Mouse (Mus musculus) adrenal gland, postnatal 14 days (tissue): ENCODE results near the gene Aspdh. TPM values are rescaled to one million over a fixed set of nuclear protein-coding genes. Genes with fewer than 3 reads are reported as not detected.
A peak's percentile ranks its signal among the peaks of the same experiment; 100 is the strongest.

Source experiments
- DNase-seq: peaks from one replicate; pipeline ENCODE4 v3.0.0; 2021; ENCODE audit warnings: mixed read lengths
- total RNA-seq: library from RNA; stranded (reverse); gene quantifications from 2 replicates; pipeline ENCODE4 v1.2.3, GENCODE M21; 2021

Aspdh gene
- total RNA-seq, 1 experiment from 2014 or later = 13.0 TPM

- DNase-seq = no peak
Observed at GRCm38 (mm10) chr7:44471880-44472557, 6.8 kb downstream of the Aspdh start.

- DNase-seq = no peak
Observed at GRCm38 (mm10) chr7:44472558-44472885, 7.3 kb downstream of the Aspdh start.

- no peak for DNase-seq
Observed at GRCm38 (mm10) chr7:44472961-44473646, 7.9 kb downstream of the Aspdh start.

GRCm38 (mm10) chr7:44474419-44474818 is 9.2 kb downstream of the Aspdh start:
- no peak for DNase-seq

GRCm38 (mm10) chr7:44475046-44475614 is 9.9 kb downstream of the Aspdh start:
- no peak for DNase-seq

GRCm38 (mm10) chr7:44482836-44483435 is 17.7 kb downstream of the Aspdh start:
- DNase-seq = no peak

- DNase-seq = no peak
Observed at GRCm38 (mm10) chr7:44484109-44484508, 18.9 kb downstream of the Aspdh start.

- peak; percentile 78 for DNase-seq
Observed at GRCm38 (mm10) chr7:44484841-44485571, 19.8 kb downstream of the Aspdh start.

- DNase-seq = no peak
Observed at GRCm38 (mm10) chr7:44485572-44486195, 20.5 kb downstream of the Aspdh start.

- DNase-seq = no peak
Observed at GRCm38 (mm10) chr7:44486927-44487575, 21.9 kb downstream of the Aspdh start.

- no peak for DNase-seq
Observed at GRCm38 (mm10) chr7:44487936-44488335, 22.7 kb downstream of the Aspdh start.

GRCm38 (mm10) chr7:44488545-44488944 is 23.4 kb downstream of the Aspdh start:
- DNase-seq = no peak

GRCm38 (mm10) chr7:44490281-44490680 is 25.1 kb downstream of the Aspdh start:
- DNase-seq = no peak

GRCm38 (mm10) chr7:44491391-44491790 is 26.2 kb downstream of the Aspdh start:
- DNase-seq = no peak

GRCm38 (mm10) chr7:44492166-44492826 is 27.1 kb downstream of the Aspdh start:
- no peak for DNase-seq

GRCm38 (mm10) chr7:44494681-44495080 is 29.5 kb downstream of the Aspdh start:
- DNase-seq = no peak

- DNase-seq = no peak
Observed at GRCm38 (mm10) chr7:44495086-44495485, 29.9 kb downstream of the Aspdh start.

- DNase-seq = peak; percentile 99
Observed at GRCm38 (mm10) chr7:44495992-44496770, 31.0 kb downstream of the Aspdh start, which contains the start of the genes Emc10 and Fam71e1. Emc10 (minus strand) TSS chr7:44496529. Fam71e1 (plus strand) TSS chr7:44496581.

- no peak for DNase-seq
Observed at GRCm38 (mm10) chr7:44496771-44497109, 31.5 kb downstream of the Aspdh start.
